Mouse (Mus musculus): ENCODE results near the gene Krtap22-2.
"Not testable (repeated sequence)": the region's sequence is repeated elsewhere in the genome, so short reads cannot be mapped to it uniquely, and the experiment has no call there.

Krtap22-2 gene

DNA sequence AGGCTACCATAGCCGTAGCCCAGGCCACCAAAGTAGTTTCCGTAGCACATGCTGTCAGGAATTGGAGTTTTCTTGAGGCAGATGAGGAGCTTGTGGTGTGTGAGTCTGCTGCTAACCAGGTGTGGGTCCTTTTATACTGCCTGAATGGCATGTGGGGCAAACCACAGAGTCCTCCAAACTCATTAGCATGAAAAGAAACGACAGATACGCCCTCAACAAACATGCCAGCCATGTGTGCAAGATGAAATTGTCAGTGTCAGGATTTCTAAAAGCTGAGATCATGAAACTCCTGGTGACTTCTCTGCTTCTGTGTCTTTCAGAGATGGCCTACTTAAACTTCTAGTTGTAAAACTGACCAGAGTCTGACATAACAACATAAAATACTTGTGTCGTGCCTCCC lies at the start of gene Krtap22-2:
Gene Krtap22-2 (minus strand): TSS at position 101 of the 400 bp plus-strand sequence.
- DNase-seq (ENCODE audit: low spot score) = no peak

DNA sequence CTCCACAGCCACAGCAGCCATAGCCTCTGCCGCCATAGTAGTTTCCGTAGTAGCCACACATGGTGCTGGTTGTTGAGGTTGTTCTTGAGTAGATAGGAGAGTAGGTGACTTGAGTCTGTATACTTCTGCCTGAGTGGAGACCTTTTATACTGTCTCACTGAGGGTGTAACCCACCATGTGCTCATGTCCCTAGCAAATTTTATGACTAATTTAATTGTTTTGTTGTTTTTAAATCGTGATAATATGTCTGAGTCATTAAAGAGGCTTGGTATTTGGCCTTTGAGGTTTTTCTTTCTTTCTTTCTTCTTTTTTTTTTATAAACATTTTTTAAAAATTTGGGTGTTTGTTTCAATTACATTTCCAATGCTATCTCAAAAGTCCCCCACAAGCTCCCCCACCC lies 37.2 kb upstream of the Krtap22-2 start, which contains the start of gene Krtap6-5:
Gene Krtap6-5 (minus strand): TSS at position 101 of the 400 bp plus-strand sequence.
- DNase-seq (ENCODE audit: low spot score) = no peak

DNA sequence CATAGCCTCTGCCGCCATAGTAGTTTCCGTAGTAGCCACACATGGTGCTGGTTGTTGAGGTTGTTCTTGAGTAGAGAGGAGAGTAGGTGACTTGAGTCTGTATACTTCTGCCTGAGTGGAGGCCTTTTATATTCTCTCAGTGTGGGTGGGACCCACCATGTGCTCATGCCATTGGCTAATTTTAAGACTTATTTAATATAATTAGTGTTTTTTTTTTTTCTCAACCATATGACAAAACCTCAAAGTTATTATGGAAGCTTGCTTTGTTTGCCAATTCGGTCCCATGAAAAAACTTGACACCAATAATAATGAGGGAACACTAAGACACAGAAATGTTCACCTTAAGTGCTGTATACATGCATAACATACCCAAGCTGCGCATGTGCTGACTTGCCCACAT lies 30.8 kb upstream of the Krtap22-2 start, which contains the start of gene Gm10228:
Gene Gm10228 (minus strand): TSS at position 101 of the 400 bp plus-strand sequence.
- not testable (repeated sequence) for DNase-seq (ENCODE audit: low spot score)

DNA sequence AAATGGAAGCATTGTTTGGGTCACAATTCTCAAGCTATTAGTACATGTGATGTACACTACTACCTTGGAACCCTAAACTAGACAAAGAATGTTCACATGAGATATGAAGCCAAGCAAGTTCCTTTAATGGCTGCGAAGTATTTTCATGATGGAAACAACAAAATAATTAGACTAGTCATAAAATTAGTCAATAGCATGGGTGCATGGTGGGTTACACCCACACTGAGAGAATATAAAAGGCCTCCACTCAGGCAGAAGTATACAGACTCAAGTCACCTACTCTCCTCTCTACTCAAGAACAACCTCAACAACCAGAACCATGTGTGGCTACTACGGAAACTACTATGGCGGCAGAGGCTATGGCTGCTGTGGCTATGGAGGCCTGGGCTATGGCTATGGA lies 20.8 kb upstream of the Krtap22-2 start, which contains the start of gene Krtap6-1:
Gene Krtap6-1 (plus strand): TSS at position 301 of the 400 bp plus-strand sequence.
- not testable (repeated sequence) for DNase-seq (ENCODE audit: low spot score)

DNA sequence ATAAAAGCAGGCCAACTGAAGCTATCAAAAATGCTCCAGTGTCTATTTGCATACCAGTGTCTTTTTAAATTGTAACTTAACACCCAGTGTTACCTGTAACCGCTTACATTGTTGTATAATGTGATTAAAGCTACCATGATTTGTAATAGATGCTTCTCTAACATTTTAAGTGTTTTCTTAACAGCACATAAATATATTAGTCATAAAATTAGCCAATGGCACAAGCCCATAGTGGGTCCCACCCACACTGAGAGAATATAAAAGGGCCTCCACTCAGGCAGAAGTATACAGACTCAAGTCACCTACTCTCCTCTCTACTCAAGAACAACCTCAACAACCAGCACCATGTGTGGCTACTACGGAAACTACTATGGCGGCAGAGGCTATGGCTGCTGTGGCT lies 4.4 kb upstream of the Krtap22-2 start, which contains the start of gene Gm10229:
Gene Gm10229 (plus strand): TSS at position 301 of the 400 bp plus-strand sequence.
- DNase-seq (ENCODE audit: low spot score) = not testable (repeated sequence)

DNA sequence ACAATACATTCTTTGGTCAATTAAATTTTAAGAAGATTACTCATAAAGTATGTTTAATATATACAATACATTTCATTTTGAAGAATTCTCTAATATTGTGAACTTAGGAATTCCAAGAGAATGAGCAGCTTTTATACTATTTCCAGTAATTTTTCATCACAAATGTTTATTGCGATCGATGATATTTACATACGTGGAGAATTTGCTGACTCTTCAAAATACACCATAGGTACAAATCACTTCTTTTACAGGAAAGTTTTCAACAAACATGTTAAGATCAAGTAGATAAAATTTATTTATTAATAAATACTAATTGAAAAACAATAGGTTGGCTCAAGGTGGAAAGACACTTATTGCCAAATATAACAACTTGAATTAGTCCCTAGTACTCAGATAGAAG lies 3.4 kb upstream of the Krtap22-2 start:
- no peak for DNase-seq (ENCODE audit: low spot score)

DNA sequence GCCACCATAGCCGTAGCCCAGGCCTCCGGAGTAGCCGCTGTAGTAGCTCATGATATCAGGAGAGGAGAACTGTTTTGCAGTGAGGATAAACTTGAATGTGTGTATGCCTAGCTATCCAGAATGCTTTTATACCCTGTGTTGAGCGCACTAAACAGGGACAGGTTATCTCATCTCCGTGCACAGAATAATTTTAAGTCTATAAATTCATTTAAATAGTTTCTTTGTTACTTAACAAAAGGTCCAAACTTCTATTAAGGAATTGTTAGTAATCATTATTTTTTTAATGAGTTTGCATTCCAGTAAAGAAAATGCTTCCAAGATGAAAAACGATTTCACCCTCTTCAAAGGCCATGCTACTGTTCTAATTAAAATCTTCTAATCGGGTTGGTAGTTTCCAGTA lies 47.8 kb downstream of the Krtap22-2 start, which contains the start of gene Krtap16-3:
Gene Krtap16-3 (minus strand): TSS at position 101 of the 400 bp plus-strand sequence.
- no peak for DNase-seq (ENCODE audit: low spot score)

Measured in c-Kit-positive CD71-positive TER-119-positive erythroid progenitor cells, embryonic 14.5 days (primary cell).